Mouse (Mus musculus) retina, adult 2 months (tissue): ENCODE data around the gene Klhl7.

Experiments used
- DNase-seq: peaks from one replicate; pipeline ENCODE4 v3.0.0-alpha.2; 2012; ENCODE audit warnings: low read depth, low spot score

The Klhl7 gene

DNA sequence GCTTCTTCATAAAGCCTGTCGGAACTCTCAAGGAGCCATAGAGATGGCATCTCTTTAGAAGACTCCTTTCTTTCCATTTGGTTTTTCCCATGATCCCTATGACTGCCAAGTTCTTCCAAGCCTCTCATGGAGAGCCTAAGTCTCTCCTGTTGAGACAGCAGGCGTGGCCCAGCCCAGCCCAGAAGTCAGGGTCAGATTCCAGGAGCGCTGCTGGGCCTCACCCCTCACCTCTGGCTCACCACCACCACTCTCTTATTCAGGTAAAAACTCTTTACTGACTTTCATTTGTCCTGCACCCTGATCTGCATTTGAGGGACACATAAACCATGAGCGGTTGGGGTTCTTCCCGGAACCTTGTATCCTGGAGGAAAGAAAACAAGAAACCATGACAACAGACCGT, 69.5 kb downstream of the Klhl7 start:
- DNase-seq: no peak

DNA sequence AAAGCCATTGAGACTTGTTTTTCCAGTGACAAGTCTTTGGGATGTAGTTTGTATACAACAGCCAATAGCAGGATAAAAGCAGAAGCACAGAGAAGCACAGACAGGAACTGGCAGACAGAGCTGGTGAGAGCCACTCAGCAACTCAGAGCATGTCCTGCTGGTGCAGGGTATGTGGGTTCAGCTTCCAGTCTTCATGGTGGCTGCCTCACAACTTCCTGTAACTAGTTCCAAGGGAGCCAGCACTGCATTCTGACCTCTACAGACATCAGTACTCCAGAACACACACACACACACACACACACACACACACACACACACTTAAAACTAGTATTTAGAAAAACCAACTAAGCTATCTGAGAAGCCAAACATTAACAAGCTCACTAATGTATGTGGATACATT, 71.7 kb downstream of the Klhl7 start:
- DNase-seq: no peak

- no peak for DNase-seq
These were observed 81.3 kb downstream of the Klhl7 start for GRCm38 (mm10) chr5:24181514-24182295.

DNA sequence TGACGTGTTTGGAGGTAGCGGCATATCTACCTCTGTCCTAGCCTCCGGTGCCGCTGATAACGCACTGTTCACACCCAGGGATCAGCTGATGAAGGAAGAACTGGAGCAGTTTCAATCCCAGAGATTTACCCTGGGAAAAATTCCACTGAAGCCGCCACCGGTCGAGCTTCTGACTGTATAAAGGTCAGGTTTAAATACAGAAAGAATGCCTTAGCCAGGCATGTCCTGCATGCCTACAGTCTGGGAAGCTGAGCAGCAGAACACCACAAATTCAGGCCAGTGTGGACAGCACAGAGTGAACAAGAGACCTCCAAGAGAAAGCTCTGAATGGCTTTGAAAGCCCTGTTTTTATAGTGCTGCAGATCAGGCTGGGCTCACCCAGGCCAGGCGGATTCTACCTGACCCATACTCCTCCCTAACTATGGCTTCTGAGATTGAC, 81.9 kb downstream of the Klhl7 start:
- DNase-seq: no peak

DNA sequence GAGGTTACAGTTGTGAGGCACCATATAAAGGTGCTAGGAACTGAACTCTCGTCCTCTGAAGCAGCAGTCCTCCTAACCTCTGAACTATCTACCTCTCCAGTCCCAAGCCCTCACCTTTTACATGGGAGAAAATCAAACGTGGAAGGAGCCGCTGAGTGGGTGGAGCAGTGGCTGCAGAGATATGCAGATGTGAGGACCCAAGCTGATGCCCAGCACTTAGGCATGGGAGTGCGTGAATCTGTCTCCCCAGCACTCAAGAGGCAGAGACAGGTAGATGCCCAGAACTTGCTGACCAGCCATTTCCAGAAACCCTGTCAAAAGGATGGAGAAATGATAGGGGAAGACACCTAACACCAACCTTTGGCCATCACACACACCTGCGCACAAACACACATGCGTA, 82.7 kb downstream of the Klhl7 start:
- DNase-seq: no peak

DNA sequence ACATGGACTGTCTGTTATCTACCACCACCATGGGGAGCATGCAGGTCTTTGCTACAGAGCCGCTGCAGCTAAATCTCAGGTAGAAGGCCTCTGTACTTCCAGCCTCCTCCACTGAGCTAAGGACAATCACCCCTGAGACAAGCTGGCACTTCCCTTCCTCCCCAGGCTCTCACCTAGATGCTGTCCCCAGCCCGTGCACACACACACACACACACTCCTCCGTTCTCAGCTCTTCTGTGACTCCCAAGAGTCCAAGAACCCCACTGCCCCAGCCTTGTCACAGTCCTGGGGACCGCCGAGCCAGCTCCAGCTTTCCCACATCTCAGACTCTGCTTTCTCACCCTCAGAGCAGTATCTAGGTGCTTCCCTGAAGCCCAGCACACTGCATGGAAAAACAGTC, 83.6 kb downstream of the Klhl7 start:
- DNase-seq: no peak

DNA sequence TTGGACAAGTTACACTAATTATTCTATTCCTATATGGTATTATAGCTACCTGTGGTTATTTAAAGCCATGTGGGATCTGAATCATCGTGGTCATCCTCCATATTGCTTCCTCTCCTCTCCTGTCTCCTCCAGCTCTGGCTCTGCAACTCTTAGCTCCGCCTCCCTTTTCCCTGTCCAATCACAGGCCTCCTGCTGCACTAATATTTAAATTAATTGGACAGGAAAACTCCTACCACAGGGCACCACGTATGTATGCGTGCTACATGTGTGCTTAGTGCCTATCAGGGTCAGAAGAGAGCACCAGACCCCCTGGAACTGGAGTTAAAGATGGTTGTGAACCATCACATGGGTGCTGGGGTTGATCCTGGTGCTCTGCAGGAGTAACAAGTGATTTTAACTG, 88.1 kb downstream of the Klhl7 start:
- no peak for DNase-seq

GRCm38 (mm10) chr5:24191821-24192220, 91.4 kb downstream of the Klhl7 start:
- no peak for DNase-seq

GRCm38 (mm10) chr5:24201006-24201405, 100.6 kb downstream of the Klhl7 start:
- DNase-seq: no peak

DNA sequence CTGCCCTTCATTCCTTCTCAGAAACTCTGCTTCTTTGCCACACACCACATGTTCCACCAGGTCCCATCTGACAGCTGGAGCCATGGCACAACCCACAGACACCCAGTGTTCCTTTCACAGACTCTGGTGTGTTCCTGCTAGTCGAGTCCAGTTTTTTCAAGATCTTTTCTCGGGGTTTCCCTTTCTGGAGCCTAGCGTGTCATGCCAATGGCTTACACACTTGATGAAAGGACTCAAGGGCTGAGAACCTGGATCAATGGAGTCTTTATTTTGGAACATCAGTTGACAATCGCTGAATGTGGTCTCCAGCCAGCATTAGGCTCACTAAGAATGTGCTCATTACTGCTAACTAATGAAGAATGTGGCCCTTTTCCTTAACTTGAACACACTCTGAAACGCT, 102.1 kb downstream of the Klhl7 start:
- DNase-seq: no peak

- no peak for DNase-seq
These were observed 102.9 kb downstream of the Klhl7 start for GRCm38 (mm10) chr5:24203266-24203665.

- no peak for DNase-seq
These were observed 107.6 kb downstream of the Klhl7 start for GRCm38 (mm10) chr5:24207965-24208364.

- DNase-seq: no peak
These were observed 108.1 kb downstream of the Klhl7 start for GRCm38 (mm10) chr5:24208505-24208904.
